Mouse (Mus musculus): ENCODE results near the gene Gpat2.

GRCm38 (mm10) chr2:127470661-127471060 lies 45.7 kb downstream of the Gpat2 start:
- TF ChIP-seq POLR2A (IDR thresholded peaks at IDR 0.05; ENCODE audit: borderline replicate concordance, insufficient read depth, low read length) (no peak), CTCF (IDR thresholded peaks at IDR 0.05; ENCODE audit: borderline replicate concordance, insufficient read depth, low read depth, low read length) (no peak)
